Mouse (Mus musculus): ENCODE data around the gene Rars2.
"Not testable (repeated sequence)": the region's sequence is repeated elsewhere in the genome, so short reads cannot be mapped to it uniquely, and the experiment has no call there.

Rars2 gene

DNA sequence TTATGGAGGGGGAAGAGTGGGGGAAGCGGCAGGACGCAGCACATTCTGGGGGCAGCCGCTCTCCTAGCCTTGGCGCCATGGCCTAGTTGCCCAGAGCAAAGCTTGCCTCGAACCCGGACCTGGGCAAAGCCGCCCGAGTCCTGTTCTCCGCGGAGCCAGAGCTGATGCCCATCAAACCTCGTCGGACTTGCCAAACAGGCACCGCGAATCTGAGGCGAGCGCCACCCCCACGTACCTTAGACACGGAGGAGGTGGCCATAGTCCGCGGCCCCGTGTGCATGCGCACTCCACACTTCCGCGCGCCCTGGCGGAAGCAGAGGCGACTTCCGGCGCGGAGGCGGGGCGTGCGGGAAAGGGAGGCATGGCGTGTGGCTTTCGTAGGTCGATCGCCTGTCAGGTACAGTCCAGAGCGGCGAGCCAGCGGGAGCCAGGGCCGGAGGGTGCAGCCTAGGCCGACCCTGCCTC lies at the start of gene Rars2, which contains the start of gene Orc3:
Gene Rars2, plus strand, starts transcription at position 328 of the 465 bp plus-strand sequence.
Gene Orc3, minus strand, starts transcription at position 315 of the 465 bp plus-strand sequence.
- CTCF ChIA-PET = interaction anchor here (0.6 kb wide), 1 partner anchor 65 kb away, joined by 6 read pairs; no protein-coding TSS in a partner anchor

DNA sequence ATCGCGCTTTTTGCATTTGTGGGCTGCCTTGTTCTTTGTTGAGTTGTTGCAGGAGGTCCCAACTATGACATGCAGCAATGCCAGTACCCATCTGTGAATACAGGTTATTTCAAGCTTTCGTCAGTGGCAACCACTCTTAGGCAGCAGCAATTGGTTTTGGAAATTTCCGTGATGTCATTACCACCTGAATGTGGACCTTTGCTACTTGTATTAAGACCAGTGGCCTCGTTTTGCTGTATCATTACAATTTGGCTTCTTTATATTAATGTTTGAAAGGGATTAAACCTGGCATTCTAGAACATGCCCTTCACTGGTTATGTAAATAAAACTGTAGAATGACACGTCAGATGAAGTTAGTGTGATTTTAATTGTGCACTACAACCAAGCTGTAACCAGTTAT lies 48.5 kb upstream of the Rars2 start:
- CTCF ChIA-PET = no interaction called here

DNA sequence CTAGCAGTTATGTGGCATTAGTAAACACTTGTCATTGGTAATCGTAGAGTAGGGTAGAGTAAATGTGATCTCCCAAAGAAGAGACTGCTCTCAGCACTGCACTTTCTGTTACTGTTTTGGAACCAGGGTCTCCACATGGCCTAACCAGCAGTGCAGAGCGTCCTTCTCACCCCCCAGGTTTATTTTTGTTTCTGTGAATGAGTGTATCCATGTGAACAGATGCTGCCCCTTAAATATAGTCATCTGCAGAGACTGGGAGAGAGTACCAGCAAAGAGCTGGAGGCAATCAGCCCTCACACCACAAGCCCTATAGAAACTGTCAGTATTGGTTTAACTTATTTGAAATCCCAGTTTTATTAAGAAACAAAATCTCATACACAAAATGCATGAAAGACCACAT lies 41.9 kb upstream of the Rars2 start:
- CTCF ChIA-PET = no interaction called here

DNA sequence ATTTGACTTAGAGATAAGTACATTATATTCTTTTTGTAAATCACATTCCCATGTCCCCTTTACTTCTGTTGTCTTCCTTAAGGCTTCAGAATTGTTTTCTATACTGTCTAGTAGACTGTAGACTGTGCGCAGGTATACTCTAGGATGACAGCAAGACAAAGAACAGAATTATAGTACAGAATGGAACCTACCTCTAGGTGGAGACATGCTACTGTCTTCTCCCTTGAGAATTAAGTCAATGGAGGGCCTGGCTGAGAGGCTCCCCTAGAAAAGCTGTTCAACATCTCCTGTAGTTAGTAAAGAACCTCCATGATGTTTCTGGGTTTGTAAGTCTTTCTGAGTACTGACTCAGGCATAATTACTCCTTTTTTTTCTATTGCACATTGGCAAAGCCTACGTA lies 37.7 kb upstream of the Rars2 start:
- CTCF ChIA-PET = no interaction called here

DNA sequence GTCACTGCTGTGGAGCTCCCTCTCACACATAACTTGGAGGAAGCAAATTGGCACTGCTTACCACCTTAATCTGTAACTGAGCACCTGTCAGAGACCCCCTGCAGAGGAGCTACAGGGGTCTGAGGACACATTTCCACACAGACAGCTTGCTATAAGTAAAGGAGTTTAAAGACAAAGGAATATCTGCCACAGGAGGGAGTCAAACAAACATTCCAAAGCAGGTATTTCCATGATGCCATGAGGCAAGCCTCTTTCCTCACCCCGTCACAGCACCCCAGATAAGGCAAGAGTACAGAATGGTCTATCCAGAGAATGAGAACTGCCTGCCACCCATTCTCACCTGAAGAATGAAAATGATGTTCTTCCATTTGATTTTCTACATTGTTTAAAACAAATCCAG lies 35.5 kb upstream of the Rars2 start:
- CTCF ChIA-PET = no interaction called here

DNA sequence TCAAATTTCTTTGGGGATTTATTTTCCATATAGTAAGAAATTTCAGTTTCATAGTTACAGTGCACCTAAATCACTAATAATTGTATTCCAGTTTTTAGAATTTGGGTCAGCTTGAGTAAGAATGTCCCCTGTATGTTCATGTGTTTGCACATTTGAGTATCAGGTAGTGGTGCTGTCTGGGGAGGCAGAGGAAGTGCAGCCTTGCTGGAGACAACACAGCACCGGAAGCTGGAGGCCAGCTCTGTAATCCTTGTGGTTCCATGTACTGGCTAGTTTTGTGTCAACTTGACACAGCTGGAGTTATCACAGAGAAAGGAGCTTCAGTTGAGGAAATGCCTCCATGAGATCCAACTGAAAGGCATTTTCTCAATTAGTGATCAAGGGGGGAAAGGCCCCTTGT lies 33.3 kb upstream of the Rars2 start:
- CTCF ChIA-PET = not testable (repeated sequence)

DNA sequence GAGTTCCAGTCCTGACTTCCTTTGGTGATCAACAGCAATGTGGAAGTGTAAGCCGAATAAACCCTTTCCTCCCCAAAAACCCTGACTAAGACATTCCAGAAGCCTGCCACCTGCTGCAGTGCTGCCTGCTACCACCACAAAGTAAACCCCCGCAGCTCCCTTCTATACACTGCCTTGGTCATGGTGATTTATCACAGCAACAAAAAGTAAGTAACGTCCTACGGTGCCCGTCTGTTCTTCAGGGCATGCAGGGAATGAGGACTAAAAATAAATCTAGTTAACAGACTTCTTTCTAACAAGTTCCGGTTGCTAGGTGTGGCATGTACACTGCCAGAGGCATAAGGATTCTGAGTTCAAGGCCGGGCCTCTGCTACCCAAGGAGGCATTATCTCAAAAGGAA lies 32.8 kb upstream of the Rars2 start:
- CTCF ChIA-PET = no interaction called here

DNA sequence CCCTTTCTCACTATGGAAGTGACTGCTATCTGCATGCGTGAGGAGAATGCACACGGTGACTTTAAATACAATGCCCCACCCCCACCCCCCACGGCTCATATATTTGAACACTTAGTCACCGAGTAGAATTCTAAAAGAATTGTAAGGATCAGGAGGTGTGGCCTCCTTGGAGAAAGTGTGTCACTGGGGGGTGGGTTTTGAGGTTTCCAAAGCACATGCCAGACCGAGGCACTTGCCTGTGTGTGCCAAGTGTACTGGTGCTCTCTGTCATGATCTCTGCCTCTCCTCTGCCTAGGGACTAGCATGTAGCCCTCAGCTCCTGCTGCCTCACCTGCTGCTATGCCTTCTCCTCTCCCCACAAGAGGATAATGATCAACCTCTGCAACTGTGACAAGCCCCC lies 32.3 kb upstream of the Rars2 start:
- CTCF ChIA-PET = no interaction called here

DNA sequence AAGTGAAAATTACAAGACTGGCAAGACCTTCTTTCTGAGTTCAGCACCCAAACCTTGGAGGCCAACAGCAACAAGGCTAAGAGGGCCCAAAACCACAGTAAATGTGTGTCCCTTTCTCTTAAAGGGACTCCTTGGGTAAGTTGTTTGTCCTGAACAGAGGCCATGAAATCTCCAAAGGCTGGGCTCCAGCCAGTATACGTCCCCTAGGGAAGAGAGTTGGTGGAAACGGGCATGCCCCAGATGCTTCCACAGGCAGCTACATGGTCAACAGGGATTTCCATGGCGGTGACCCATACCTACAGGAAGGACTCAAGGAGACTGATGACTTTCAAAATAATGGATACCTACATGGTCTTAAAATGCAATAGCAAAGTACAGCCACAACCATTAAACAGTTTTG lies 31.3 kb upstream of the Rars2 start:
- CTCF ChIA-PET = no interaction called here

DNA sequence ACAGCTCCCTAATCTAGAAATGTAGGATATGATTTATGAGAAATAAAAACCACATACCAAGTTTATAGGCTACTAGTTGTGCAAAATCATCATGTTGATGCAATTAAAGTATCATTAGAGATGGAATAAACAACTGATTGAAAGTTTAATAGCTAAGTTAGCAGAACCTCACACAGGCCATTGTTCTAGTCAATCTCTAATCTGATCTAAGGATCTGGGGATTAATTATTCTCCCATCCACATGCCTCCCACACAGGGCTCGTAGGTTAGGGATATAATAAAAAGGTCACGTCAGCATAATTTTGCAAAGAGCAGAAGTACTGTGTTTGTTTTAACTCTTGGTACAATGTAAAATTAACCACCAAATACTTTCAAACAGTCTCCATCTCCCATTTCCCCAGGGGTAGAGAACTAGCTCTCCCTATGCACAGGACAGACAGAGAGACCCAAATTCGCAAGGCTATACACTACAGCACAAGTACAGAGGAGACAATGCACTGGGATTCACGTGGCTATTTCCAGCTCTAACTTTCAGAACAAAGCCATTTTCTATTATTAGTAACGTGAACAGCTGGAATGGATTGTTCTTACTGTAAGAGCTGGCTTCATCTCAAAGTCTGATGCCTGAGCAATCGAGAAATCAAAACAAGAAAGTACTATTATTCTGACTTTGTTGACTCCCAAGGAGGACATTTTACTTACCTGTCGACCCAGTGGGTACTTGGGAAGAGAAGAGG lies 29.7 kb upstream of the Rars2 start:
- CTCF ChIA-PET = no interaction called here

DNA sequence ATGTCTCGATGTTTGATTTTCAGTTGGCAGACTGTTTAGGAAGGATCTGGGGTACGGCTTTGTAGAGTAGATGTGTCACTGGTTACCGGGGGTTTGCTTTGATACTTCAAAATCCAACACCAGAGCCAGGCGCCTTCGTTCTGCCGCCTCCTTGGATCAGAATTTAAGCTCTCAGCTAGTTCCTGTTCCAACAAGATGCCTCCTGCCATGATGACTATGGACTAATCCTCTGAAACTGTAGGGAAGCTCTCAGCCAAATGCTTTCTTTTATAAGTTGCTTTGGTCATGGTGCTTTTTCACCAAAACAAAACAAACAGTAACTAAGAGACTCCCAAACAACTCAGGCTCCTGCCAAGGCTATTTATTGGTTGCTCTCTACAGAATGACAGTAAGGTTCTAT lies 11.6 kb upstream of the Rars2 start:
- CTCF ChIA-PET = no interaction called here

DNA sequence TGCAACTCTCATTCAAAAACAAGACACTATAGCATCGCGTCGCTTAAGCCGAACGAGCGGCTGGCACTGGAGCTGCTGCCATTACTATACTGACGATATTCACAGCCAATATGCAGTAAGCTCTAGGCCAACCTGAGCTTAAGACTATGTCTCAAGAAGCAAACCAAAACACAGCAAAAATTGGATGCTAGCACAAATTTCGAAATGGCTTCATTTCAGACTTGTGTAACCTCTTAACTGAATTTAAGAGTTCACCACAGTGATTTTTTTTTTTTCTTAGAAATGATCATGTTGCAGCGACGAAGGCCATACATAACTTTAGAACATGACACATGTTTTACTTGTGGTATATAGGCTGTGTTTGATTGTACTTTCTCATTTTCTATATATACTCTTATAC lies 8.1 kb upstream of the Rars2 start:
- CTCF ChIA-PET = no interaction called here

DNA sequence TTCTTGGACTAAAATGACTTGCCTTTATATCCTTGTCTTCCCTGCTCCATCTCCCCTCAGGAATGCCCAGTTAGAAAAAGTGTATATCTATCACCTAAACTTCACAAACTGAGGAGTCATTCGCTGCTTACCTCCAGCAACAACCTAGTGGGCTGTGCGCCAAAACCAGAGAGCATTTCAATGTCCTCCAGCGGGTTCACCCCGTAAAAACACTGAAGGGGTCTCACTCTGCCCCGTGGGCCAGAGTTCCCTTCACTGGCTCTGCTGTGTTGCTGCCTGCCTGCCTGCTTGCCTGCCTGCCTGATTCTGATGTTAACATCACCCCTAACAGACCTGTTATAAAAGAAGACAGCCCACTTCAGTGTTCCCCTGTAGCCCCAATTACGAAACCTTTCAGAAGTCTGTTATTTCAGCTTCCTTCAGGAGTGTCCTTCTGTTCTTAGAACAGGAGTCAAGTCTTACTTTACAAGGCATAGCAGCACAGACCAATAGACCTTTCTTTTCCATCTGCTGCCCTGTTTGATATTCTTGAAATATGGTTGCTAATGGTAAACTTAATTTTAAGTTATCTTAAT lies 1.1 kb upstream of the Rars2 start:
- CTCF ChIA-PET = no interaction called here

DNA sequence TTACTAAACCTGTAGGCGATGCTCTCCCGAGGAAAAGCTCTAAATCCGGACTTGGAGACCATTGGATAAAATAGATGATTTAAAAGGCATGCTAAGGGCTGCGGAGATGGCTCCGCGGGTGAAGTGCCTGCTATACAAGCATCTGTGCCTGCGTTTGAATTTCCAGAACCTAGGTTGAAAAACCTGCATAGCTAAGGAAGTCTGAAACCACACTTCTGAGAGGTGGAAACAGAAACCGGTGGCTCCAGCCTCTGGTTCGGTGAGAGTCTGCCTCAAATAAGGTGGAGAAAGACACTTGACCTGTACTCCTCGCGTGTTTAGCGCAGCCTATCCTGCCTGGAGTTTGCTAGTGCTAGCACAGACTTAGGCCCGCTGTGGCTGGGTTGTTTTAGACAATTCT lies 546 bp downstream of the Rars2 start:
- CTCF ChIA-PET = no interaction called here

DNA sequence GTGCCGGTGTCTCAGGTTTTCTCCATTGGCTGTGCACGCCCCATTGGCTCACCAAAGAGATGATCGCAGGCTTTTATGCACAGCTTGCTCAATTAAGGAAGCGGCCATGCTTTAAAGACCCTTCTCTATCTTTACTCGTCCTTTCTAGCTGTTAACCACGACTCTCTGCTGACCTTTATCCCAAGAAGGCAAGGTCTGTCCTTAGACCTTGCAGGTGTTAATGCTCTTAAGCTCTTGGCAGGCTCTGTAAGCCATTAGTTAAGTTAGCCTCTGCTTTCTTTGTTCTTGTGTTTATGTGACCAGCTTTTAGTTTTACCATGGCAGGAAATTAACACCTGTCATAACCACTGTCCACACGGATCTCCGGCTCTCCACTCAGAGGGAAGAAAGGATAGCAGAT lies 1.4 kb downstream of the Rars2 start:
- CTCF ChIA-PET = no interaction called here

DNA sequence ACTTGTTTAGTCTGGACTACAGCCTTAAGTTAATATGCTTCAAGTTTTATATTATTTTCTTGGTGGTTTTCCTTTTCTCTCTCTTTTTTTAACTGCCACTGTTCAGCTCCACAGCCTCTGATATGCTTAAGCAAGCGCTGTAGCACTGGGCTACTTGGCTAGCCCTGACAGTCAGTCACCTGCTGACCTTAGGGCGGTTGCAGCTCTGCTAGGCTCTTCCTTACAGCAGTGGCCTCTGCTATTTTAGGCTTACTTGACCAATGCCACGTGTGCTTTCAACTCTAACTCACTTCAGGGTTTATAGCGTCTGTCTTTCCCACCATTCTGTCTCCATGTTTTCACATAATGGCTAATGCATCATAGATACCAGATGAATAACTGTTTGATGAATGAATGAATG lies 10.8 kb downstream of the Rars2 start:
- CTCF ChIA-PET = no interaction called here

DNA sequence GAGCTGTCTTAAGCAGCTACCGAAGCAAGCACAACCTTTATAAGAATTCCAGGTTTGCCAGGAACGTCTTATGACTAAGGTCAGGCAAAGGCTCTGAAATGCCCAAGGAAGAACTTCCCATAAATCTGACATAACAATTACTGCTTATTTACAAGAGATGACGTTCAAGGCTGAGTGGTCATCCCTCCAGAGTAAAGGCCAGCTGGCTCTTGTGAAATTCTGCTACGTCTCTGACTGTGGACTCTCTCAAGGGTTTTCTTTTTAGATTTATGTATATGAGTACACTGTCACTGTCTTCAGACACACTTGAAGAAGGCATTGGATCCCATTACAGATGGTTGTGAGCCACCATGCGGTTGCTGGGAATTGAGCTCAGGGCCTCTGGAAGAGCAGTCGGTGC lies 11.6 kb downstream of the Rars2 start:
- CTCF ChIA-PET = no interaction called here

DNA sequence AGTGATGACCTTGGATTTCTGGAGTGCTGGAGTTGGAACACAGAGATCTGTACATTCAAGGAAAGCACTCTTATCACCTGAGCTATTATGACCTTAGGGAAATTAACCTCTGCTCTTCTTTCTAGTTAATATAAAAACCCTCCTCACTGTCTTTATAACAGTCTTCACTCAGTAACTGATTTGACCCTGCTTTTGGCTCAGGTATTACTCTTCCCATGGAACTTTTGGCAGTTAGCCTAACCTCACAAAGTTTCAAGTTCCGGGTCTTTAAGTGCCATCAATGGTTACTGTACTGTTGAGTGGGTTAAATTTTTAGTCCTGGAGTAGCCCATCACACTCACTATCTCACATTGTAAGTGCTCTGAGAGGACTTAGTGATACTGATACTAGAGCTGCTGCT lies 15.2 kb downstream of the Rars2 start:
- CTCF ChIA-PET = no interaction called here

DNA sequence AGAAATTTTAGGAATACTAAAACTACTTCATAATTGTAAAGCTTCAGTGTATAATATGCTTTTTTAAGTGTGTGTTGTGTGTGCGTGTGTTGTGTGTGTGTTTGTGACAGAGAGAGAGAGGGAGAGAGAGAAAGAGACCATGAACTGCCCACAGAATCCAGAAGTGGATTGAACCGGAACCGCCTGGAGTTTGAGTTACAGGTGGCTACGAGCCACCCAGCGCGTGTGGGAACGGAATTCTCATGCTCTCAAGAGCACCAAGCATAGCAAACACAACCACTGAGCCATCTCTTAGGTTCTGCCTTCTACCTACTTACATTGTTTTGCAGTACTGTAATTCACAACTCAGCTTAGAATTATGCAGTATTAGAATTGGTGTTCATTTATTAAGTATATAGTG lies 19.4 kb downstream of the Rars2 start:
- CTCF ChIA-PET = no interaction called here

DNA sequence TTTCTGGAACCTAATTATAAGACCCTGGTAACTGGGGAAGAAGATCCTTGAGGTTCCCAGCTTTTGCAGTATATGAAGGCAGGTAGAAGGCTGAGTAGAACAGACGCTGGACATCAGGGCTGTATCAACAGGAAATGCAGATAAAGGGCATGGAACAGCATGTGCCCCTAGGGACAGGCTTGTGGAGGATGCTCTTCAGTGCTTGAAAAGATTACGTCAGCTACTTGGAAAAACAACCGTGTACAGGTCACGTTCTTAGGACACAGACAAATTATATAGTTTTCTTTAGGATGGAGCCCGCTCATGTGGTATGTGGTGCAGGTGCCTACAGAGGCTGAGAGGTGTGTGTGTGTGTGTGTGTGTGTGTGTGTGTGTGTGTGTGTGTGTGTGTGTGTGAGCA lies 21.3 kb downstream of the Rars2 start:
- CTCF ChIA-PET = interaction anchor here (0.6 kb wide), 1 partner anchor 60 kb away, joined by 8 read pairs; no protein-coding TSS in a partner anchor

DNA sequence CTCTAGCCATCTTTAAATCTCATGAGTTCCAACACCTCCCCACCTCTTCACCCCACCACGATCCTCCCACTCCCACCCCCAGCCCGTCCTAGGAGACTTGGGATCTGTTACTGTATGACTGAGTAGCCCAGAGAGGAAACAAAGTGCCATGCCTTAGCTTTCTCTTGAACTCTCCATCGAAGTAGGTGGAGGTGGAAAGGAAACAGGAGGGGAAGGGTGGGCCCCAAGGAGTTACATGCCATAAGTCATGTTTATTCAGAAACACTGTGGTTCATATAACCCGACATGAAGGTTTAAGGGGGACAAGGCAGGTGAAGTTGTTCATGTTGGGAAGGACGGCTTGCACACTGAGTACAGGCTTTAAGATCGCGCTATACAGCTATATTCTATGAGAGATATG lies 22.6 kb downstream of the Rars2 start:
- CTCF ChIA-PET = no interaction called here

DNA sequence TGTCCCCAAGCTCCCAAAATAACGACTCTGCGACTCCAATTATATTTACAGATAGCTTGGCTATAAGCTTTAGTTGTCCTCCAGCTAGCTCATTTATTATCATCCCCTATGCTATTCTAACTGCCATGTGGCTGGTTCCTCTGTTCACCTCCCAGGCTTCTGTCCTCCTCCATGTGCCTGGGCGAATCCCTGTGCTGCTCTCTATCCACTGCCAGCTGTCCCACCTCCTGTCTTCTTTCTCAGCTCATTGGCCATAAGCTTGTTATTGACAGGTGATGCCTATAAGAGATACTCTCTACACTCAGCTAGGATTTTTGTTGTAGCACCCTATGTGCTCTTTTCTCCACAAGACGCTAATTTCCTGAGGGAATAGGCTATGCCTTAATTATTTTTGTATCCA lies 23.1 kb downstream of the Rars2 start:
- CTCF ChIA-PET = no interaction called here

DNA sequence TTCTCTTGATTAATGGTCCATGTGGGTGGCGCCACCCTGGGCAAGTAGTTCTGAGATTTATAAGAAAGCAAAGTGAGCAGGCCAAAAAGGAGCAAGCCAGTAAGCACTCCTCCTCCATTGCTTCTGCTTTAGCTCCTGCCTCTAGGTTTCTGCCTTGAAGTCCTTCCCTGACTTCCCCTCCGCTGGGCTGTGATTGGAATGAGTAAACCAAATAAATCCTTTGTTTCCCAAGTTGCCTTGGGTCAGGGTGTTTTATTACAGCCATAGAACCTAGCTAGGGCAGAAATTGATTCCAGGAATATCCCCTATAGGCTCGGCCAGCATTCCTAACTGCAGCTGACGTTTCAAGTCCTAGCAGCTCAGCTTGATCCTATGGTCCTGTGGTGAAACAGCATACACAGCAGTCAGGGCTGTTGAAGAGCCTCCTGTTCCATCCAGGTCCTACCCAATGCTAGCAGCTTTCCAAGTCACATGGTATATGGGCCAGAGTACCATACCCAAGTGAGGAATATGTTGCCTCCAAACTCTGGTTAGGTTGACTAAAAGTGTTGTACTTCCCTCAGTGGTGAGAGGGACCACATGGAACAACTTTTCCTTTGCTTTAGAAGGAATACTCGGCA lies 25.1 kb downstream of the Rars2 start:
- CTCF ChIA-PET = no interaction called here

DNA sequence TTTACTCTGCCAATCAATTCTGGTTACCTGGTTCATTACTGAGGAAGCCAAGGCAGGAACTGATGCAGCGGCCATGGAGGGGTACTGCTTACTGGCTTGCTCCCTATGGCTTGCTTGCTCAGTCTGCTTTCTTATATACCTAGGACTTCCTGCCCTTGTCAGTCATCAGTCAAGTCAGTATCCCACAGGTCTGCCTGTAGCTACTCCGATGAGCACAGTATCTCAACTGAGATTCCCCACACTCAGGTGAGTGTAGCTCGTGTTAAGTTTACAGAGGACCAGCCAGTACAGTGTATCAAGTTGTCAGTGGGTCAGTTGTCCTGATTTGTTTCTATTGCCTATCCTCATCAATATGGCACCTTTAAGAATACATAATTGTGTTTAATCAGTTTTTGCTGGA lies 26.0 kb downstream of the Rars2 start:
- CTCF ChIA-PET = no interaction called here

All from spleen, embryonic (tissue).